Mouse (Mus musculus) C2C12 (cell line): ENCODE measurements around the gene Thap8. TPM values are rescaled to one million over a fixed set of nuclear protein-coding genes. Genes with fewer than 3 reads are reported as not detected.
A peak's percentile ranks its signal among the peaks of the same experiment; 100 is the strongest.

Experiments
- H3K27me3 ChIP-seq: one replicate; pipeline ENCODE4 v1.6.1; 2011; ENCODE audit not compliant: control insufficient read depth, insufficient read depth, insufficient read length
- H3K36me3 ChIP-seq: one replicate; pipeline ENCODE4 v1.6.1; 2011; ENCODE audit not compliant: control insufficient read depth, insufficient read depth
- H3K4me3 ChIP-seq: one replicate; pipeline ENCODE4 v1.5.1; 2011; ENCODE audit warnings: mild to moderate bottlenecking, control low read depth; ENCODE audit not compliant: poor library complexity, insufficient read depth, severe bottlenecking
- H3K79me2 ChIP-seq: one replicate; pipeline ENCODE4 v1.6.1; 2011; ENCODE audit not compliant: control insufficient read depth, insufficient read depth
- H3K79me3 ChIP-seq: one replicate; pipeline ENCODE4 v1.6.1; 2011; ENCODE audit warnings: low read depth, control low read depth
- H3ac ChIP-seq: one replicate; pipeline ENCODE3; 2011; ENCODE audit warnings: low read depth; ENCODE audit not compliant: control insufficient read depth, insufficient read length
- CEBPB ChIP-seq: IDR thresholded peaks from one replicate; pipeline ENCODE4 v1.6.1; 2011; ENCODE audit warnings: low read depth, mild to moderate bottlenecking, control low read depth, moderate library complexity
- CTCF ChIP-seq: IDR thresholded peaks from one replicate; pipeline ENCODE4 v1.5.1; 2011; ENCODE audit not compliant: control insufficient read depth, insufficient read depth, insufficient read length
- FOSL1 ChIP-seq: IDR thresholded peaks from one replicate; pipeline ENCODE4 v1.8.0; 2011; ENCODE audit warnings: mild to moderate bottlenecking, low read length; ENCODE audit not compliant: poor library complexity, insufficient read depth, severe bottlenecking
- MAX ChIP-seq: IDR thresholded peaks from one replicate; pipeline ENCODE4 v1.6.1; 2011; ENCODE audit warnings: mild to moderate bottlenecking, control low read depth
- MYOD1 ChIP-seq: IDR thresholded peaks from one replicate; pipeline ENCODE4 v1.6.1; 2011; ENCODE audit warnings: low read depth; ENCODE audit not compliant: control insufficient read depth, insufficient read length
- MYOG ChIP-seq: IDR thresholded peaks from one replicate; pipeline ENCODE4 v1.6.1; 2011; ENCODE audit not compliant: control insufficient read depth, insufficient read length; ENCODE audit errors: extremely low read depth
- USF1 ChIP-seq: IDR thresholded peaks from one replicate; pipeline ENCODE4 v1.6.1; 2011; ENCODE audit warnings: low read depth, mild to moderate bottlenecking, control low read depth, moderate library complexity
- long read RNA-seq, 2 experiments: library from polyadenylated mRNA; unstranded; transcript quantifications; one replicate each; pipeline ENCODE4 v2.0.0; 2019 to 2020
- polyA plus RNA-seq: library from polyadenylated mRNA; unstranded; fragments of >200 nt; fragmentation: generic; extraction: Trizol; gene quantifications from one replicate; pipeline ENCODE4 v1.2.1, GENCODE M21; 2012; ENCODE audit warnings: missing spikeins

The Thap8 gene
- 0.07 TPM for polyA plus RNA-seq
- long read RNA-seq, experiment 1 = 0 reads
- long read RNA-seq, experiment 2 = 0 reads

- Histone ChIP-seq H3K79me3 (no peaks in the 10 kb centered on the region), H3ac (peak within 1 kb of the TSS; percentile 96), H3K4me3 (peak within 1 kb of the TSS; percentile 49), H3K27me3 (no peaks in the 10 kb centered on the region), H3K79me2 (peaks cover 9% of the 10 kb centered on the region), H3K36me3 (no peaks in the 10 kb centered on the region)
- TF ChIP-seq CEBPB (no peak), CTCF (no peak), MYOD1 (no peak), MYOG (no peak), USF1 (no peak), MAX (no peak), FOSL1 (no peak)
Measured at GRCm38 (mm10) chr7:30279951-30280669, at the start of gene Thap8, which contains the start of gene Wdr62. Thap8 (plus strand) TSS chr7:30280094. Wdr62 (minus strand) TSS chr7:30280419.

DNA sequence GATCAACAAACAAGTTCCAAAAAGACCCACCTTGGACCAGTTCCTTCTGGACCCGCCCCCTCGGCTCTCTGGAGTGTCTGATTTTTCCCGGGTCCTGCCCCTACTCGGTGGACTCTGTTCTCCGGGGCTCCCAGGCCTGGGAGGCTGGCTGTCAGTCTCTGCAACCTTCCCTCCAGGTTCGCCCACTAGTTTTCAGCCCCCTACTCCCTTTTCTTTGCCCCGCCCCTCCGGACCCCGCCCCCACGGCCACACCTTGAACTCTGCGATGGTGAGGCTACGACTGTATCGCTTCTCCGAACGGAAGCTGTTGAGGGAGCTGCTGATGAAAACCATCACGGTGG, 48.6 kb upstream of the Thap8 start:
- peaks cover 6% of the 10 kb centered on the region for H3K79me3 ChIP-seq
- H3K79me2 ChIP-seq = peaks cover 13% of the 10 kb centered on the region
- peak overlapping the region; percentile 87 for H3ac ChIP-seq
- H3K4me3 ChIP-seq = peak overlapping the region; percentile 55
- peaks cover 21% of the 10 kb centered on the region for H3K36me3 ChIP-seq
- no peak for TF ChIP-seq MYOD1
- TF ChIP-seq MYOG = no peak
- no peak for TF ChIP-seq MAX
- TF ChIP-seq USF1 = no peak
- TF ChIP-seq CEBPB = no peak
- TF ChIP-seq FOSL1 = no peak
- no peaks in the 10 kb centered on the region for H3K27me3 ChIP-seq

GRCm38 (mm10) chr7:30231669-30232454, 48.0 kb upstream of the Thap8 start, which contains the start of the genes Polr2i and Tbcb:
Polr2i (plus strand) TSS chr7:30231948.
Tbcb (minus strand) TSS chr7:30232272.
- peaks cover 16% of the 10 kb centered on the region for H3K36me3 ChIP-seq
- TF ChIP-seq MYOD1 = no peak
- peak; percentile 40 for TF ChIP-seq MAX

DNA sequence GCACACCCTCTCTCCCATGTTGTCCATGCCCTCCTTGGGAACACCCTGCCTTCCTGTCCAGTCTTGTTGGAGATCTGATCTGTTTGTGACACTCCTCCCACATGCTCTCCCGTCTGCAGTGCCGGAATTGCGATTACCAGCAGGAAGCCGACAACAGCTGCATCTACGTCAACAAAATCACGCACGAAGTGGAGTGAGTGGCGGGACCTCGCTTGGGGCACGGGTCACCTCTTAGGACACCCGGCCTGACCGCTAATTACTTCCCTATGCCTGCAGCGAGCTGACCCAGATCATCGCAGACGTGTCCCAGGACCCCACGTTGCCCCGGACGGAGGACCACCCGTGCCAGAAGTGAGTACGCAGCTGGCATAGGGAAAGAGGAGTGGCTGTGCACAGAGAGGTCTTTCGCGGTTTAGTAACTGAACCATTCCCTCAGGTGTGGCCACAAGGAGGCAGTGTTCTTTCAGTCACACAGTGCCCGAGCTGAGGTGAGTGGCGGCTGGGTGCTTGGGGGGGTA, 47.2 kb upstream of the Thap8 start:
- Histone ChIP-seq H3K36me3 (peaks cover 9% of the 10 kb centered on the region), H3K79me3 (peaks cover 6% of the 10 kb centered on the region), H3K27me3 (no peaks in the 10 kb centered on the region), H3K4me3 (peak overlapping the region; percentile 64), H3K79me2 (peaks cover 13% of the 10 kb centered on the region), H3ac (peak overlapping the region; percentile 58)
- TF ChIP-seq CTCF (peak; percentile 35), USF1 (no peak)

More at GRCm38 (mm10) chr7:30231669-30232454, 48.0 kb upstream of the Thap8 start, which contains the start of the genes Polr2i and Tbcb:
- H3K79me2 ChIP-seq = peaks cover 13% of the 10 kb centered on the region
- H3K4me3 ChIP-seq = peak within 1 kb of the TSS; percentile 64
- peaks cover 6% of the 10 kb centered on the region for H3K79me3 ChIP-seq
- H3K27me3 ChIP-seq = no peaks in the 10 kb centered on the region
- peak within 1 kb of the TSS; percentile 87 for H3ac ChIP-seq

GRCm38 (mm10) chr7:30233387-30233786, 46.5 kb upstream of the Thap8 start:
- Histone ChIP-seq H3K4me3 (no peak overlapping the region), H3K36me3 (peaks cover 9% of the 10 kb centered on the region), H3K79me3 (peaks cover 6% of the 10 kb centered on the region), H3K79me2 (peaks cover 13% of the 10 kb centered on the region), H3ac (no peak overlapping the region), H3K27me3 (no peaks in the 10 kb centered on the region)
- TF ChIP-seq FOSL1 (no peak), MYOD1 (no peak), CEBPB (no peak), CTCF (no peak), USF1 (no peak), MYOG (no peak), MAX (no peak)

DNA sequence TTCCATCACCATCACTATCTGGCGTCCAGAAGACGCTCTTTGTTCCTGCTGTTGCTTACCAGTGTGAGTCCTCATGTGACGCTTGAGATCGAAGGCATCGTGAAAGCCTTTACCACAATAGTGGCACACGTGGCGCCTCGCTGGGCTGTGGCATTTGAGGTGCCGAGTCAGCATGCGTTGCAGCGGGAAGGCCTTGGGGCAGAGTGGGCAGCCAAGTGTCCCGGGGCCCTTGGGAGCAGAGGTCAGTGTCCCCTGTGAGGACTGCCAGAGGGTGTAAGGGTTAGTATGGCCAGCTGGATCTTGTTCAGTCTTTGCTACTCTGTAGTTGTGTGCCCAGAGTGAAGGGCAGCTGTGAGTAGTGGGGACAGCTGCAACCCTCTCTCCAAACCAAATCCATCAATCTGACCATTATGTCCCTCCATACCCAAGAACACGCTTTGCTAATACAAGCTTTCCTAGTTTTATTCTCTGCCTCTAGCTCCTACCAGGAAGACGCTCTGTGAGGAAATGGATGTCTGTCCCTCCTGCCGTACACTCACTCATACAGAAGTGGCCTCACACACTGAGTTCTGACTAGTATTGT, 45.5 kb upstream of the Thap8 start:
- TF ChIP-seq MYOD1 = no peak
- TF ChIP-seq MAX = no peak
- no peak for TF ChIP-seq CEBPB
- no peak for TF ChIP-seq USF1
- no peak for TF ChIP-seq FOSL1
- no peak for TF ChIP-seq CTCF
- Histone ChIP-seq H3K79me2 (peaks cover 13% of the 10 kb centered on the region), H3K4me3 (no peak overlapping the region), H3K36me3 (peaks cover 9% of the 10 kb centered on the region), H3K79me3 (peaks cover 6% of the 10 kb centered on the region), H3K27me3 (no peaks in the 10 kb centered on the region), H3ac (no peak overlapping the region)
